Mouse (Mus musculus): ENCODE data around the gene Zfp202.

GRCm38 (mm10) chr9:40240311-40240710, 48.2 kb downstream of the Zfp202 start:
- TF ChIP-seq GATA1 (IDR thresholded peaks at IDR 0.05; ENCODE audit: low read length): no peak
- no peak for TF ChIP-seq TAL1 (IDR thresholded peaks at IDR 0.05; ENCODE audit: low read length)

Data from erythroblast, embryonic 14.5 days (primary cell).